Mouse (Mus musculus) forebrain, embryonic 10.5 days (tissue): ENCODE measurements at regions not wholly inside any gene's neighbourhood (a gene's known extent, or its start where the extent isn't known, plus 50 kb on each side); places are given as distances from the start of the nearest gene placed in this dataset.
A peak's percentile ranks its signal among the peaks of the same experiment; 100 is the strongest.

Experiments
- DNase-seq: peaks from one replicate; pipeline ENCODE4 v3.0.0-alpha.2; 2017; ENCODE audit warnings: low spot score; ENCODE audit errors: extremely low spot score
- H3K27ac ChIP-seq: fragments of 300-500 bp; sonication (generic); 2 replicates; pipeline ENCODE4 v1.5.1; 2016; ENCODE audit warnings: mild to moderate bottlenecking
- H3K27me3 ChIP-seq: fragments of 300-500 bp; sonication (generic); 2 replicates; pipeline ENCODE4 v1.6.1; 2016; ENCODE audit warnings: mild to moderate bottlenecking; ENCODE audit not compliant: poor library complexity, severe bottlenecking
- H3K36me3 ChIP-seq: fragments of 300-500 bp; sonication (generic); replicated peaks from 2 replicates; pipeline ENCODE4 v1.6.1; 2016; ENCODE audit warnings: mild to moderate bottlenecking, moderate library complexity
- H3K4me1 ChIP-seq: fragments of 300-500 bp; sonication (generic); 2 replicates; pipeline ENCODE4 v1.6.1; 2016
- H3K4me3 ChIP-seq: fragments of 300-500 bp; sonication (generic); 2 replicates; pipeline ENCODE4 v1.5.1; 2016; ENCODE audit warnings: mild to moderate bottlenecking, moderate library complexity
- H3K9me3 ChIP-seq: fragments of 300-500 bp; sonication (generic); 2 replicates; pipeline ENCODE4 v1.6.1; 2016; ENCODE audit warnings: mild to moderate bottlenecking, moderate library complexity
- WGBS: fragments of 180-500 bp; shearing (Covaris S2); methylation state at CpG from one replicate; pipeline ENCODE4 v1.1.7; 2016; 5-methylcytosine and 5-hydroxymethylcytosine counted together

DNA sequence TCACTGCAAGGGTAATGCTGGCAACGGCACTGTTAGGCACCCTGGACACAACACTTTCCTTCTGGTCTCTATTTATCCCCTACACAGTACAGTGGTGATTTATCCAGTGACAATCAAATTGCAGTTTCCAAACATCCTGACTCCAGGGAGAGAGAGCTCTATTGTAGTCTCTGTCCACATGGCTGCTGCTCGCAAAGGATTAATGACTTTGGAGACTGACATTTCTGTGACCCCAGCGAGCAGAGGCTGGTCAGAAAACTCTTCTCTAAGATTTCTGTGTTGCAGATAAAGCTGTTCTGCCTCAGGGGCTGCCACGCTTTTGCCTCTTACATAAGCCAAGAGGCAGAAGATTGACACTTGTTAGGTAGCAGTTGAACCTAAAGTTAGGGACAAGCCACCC, 83.6 kb upstream of the Nck2 start:
- Histone ChIP-seq H3K4me1 (peaks cover 27% of the 10 kb centered on the region), H3K27me3 (peaks cover 14% of the 10 kb centered on the region; the same call in 1 of the 2 replicates), H3K27ac (peak overlapping the region; percentile 22; the same call in 1 of the 2 replicates), H3K4me3 (no peak overlapping the region), H3K9me3 (no peaks in the 10 kb centered on the region), H3K36me3 (no peaks in the 10 kb centered on the region)
- 12% methylated on average over 4 of the region's 4 CpGs for WGBS
- DNase-seq: no peak

DNA sequence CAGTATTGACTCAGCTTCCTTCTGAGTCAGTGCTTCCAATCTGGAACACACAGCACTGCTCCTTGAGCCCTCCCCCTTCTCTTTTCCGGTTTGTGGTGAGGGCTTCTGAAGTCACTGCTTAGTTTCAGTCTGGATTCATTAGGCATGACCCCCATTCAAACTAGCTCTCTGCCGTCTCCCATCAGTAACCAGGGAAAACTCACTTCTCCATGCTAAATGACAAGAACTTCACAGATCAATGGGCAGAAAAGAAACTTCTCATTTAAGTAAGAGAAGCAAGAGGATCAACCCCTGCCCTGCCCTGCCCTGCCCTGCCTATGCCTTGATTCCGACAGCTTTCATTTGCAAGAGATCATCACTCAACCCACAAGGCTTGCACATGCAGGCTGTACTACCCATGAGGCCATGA, 82.9 kb upstream of the Nck2 start:
- Histone ChIP-seq H3K27ac (no peak overlapping the region), H3K36me3 (no peaks in the 10 kb centered on the region), H3K9me3 (no peaks in the 10 kb centered on the region), H3K27me3 (peaks cover 14% of the 10 kb centered on the region; the same call in 1 of the 2 replicates), H3K4me1 (peaks cover 27% of the 10 kb centered on the region), H3K4me3 (no peak overlapping the region)
- WGBS: 18% methylated on average over 3 of the region's 3 CpGs
- no peak for DNase-seq

- H3K4me3 ChIP-seq: no peak overlapping the region
- H3K4me1 ChIP-seq: peaks cover 27% of the 10 kb centered on the region
- DNase-seq: no peak
- WGBS: 73% methylated on average over 5 of the region's 5 CpGs
- no peaks in the 10 kb centered on the region for H3K36me3 ChIP-seq
- H3K27me3 ChIP-seq: peaks cover 14% of the 10 kb centered on the region; the same call in 1 of the 2 replicates
- H3K27ac ChIP-seq: no peak overlapping the region
- no peaks in the 10 kb centered on the region for H3K9me3 ChIP-seq
Observed at GRCm38 (mm10) chr1:43362136-43362535, 82.2 kb upstream of the Nck2 start.

DNA sequence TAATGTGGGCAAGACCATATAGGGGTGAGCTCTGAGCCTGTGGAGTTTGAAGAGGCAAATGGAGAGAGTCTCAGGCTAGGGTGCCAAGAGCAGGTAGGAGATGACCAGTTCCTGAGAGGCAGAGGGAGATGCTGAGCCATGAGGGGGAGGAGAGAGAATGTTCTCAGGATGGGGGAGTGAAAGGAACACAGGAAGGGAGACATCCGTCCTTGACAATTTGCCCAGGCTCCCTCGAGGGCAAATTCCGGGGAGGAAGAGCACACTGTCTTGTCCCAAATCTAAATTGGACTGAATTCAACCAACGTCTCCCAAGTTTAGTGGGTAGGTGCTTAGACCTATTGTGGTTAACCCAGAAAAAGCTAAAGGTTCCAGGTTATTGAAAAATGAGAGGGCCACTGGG, 81.2 kb upstream of the Nck2 start:
- no peak for DNase-seq
- no peak overlapping the region for H3K27ac ChIP-seq
- peaks cover 14% of the 10 kb centered on the region; the same call in 1 of the 2 replicates for H3K27me3 ChIP-seq
- no peak overlapping the region for H3K4me3 ChIP-seq
- WGBS: 72% methylated on average over 4 of the region's 4 CpGs
- no peaks in the 10 kb centered on the region for H3K9me3 ChIP-seq
- H3K36me3 ChIP-seq: no peaks in the 10 kb centered on the region
- peaks cover 26% of the 10 kb centered on the region for H3K4me1 ChIP-seq

DNA sequence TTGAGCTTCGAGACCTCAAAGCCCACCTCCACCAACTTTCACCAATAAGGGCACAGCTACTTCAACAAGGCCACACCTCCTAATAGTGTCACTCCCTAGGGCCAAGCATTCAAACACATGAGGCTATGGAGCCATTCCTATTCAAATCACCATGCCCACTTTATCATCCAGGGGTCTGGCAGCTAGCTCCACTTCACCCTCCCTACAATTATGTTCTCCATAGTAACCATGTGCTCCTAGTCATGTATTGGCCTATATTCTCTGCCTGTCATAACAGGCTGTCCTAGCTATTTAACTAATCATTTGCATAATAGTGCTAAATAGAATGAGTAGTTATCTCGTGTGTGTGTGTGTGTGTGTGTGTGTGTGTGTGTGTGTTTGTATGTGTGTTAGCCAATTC, 77.9 kb upstream of the Nck2 start:
- Histone ChIP-seq H3K4me3 (no peak overlapping the region), H3K27me3 (peaks cover 14% of the 10 kb centered on the region; the same call in 1 of the 2 replicates), H3K9me3 (no peaks in the 10 kb centered on the region), H3K4me1 (peaks cover 6% of the 10 kb centered on the region), H3K36me3 (no peaks in the 10 kb centered on the region), H3K27ac (no peak overlapping the region)
- WGBS: 83% methylated on average over 2 of the region's 2 CpGs
- no peak for DNase-seq

GRCm38 (mm10) chr1:43367151-43367895, 77.1 kb upstream of the Nck2 start:
- no peak for DNase-seq
- WGBS: 90% methylated on average over 5 of the region's 5 CpGs
- no peaks in the 10 kb centered on the region for H3K36me3 ChIP-seq

DNA sequence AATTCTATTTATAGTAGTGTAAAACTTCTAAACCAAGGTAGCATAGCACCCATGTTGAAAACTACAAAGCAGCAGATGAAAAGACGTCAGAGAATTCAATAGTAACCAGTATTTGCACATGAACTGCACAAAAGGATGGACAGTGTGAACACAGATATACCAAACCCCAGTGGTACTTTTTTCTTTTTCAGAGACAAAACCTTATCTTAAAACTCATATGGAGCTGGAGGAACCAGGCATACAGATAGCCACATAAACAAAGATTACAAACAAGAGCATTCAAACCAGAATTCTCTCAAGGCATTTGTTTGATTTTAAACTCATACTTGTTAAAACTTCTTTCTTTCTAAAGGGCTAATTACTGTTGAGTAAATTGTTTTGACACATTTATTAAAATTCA, 72.5 kb upstream of the Nck2 start:
- H3K27me3 ChIP-seq: no peaks in the 10 kb centered on the region
- 82% methylated on average over 1 of the region's 1 CpGs for WGBS
- no peak overlapping the region for H3K27ac ChIP-seq
- no peaks in the 10 kb centered on the region for H3K36me3 ChIP-seq
- H3K4me1 ChIP-seq: 0 out of 2 replicates have a peak, but pooled peaks cover 4% of the 10 kb centered on the region
- H3K4me3 ChIP-seq: no peak overlapping the region
- DNase-seq: no peak
- H3K9me3 ChIP-seq: no peaks in the 10 kb centered on the region

More at GRCm38 (mm10) chr1:43367151-43367895, 77.1 kb upstream of the Nck2 start:
- Histone ChIP-seq H3K27me3 (peaks cover 14% of the 10 kb centered on the region; the same call in 1 of the 2 replicates), H3K4me1 (no peaks in the 10 kb centered on the region), H3K9me3 (no peaks in the 10 kb centered on the region), H3K4me3 (no peak overlapping the region), H3K27ac (no peak overlapping the region)

DNA sequence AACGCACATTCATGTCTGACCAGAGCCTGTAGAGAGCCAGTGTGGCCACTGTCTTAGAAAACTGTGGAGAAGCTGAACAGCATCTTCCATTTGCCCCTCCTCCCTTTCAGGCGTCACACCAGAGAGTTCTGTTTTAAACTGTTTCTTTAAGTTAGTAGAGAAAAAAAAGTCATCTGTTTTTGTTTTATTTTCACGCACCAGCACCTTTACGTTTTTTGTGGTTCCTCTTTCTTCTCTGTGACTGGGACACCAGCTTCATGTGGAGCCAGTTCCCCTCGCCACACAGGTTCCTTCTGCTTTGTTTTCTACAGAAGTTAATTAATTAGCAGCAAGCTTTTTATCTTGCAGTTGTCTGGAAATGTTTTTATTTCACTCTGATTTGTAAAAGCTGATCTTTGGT, 69.4 kb upstream of the Nck2 start:
- H3K4me3 ChIP-seq: no peak overlapping the region
- peaks cover 12% of the 10 kb centered on the region for H3K4me1 ChIP-seq
- whole genome bisulfite sequencing: 60% methylated on average over 5 of the region's 5 CpGs
- no peaks in the 10 kb centered on the region for H3K9me3 ChIP-seq
- DNase-seq: no peak
- no peaks in the 10 kb centered on the region for H3K27me3 ChIP-seq
- no peak overlapping the region for H3K27ac ChIP-seq
- no peaks in the 10 kb centered on the region for H3K36me3 ChIP-seq

- no peak overlapping the region for H3K4me3 ChIP-seq
- no peak overlapping the region for H3K27ac ChIP-seq
- DNase-seq: no peak
- no peaks in the 10 kb centered on the region for H3K27me3 ChIP-seq
- 93% methylated on average over 4 of the region's 4 CpGs for WGBS
- H3K36me3 ChIP-seq: no peaks in the 10 kb centered on the region
- H3K9me3 ChIP-seq: no peaks in the 10 kb centered on the region
- H3K4me1 ChIP-seq: peaks cover 12% of the 10 kb centered on the region
Observed at GRCm38 (mm10) chr1:43375851-43376250, 68.5 kb upstream of the Nck2 start.

- 93% methylated on average over 4 of the region's 4 CpGs for WGBS
- Histone ChIP-seq H3K27me3 (no peaks in the 10 kb centered on the region), H3K4me3 (no peak overlapping the region), H3K4me1 (peaks cover 12% of the 10 kb centered on the region), H3K27ac (no peak overlapping the region), H3K9me3 (no peaks in the 10 kb centered on the region), H3K36me3 (no peaks in the 10 kb centered on the region)
- no peak for DNase-seq
Observed at GRCm38 (mm10) chr1:43377491-43378263, 66.7 kb upstream of the Nck2 start.

DNA sequence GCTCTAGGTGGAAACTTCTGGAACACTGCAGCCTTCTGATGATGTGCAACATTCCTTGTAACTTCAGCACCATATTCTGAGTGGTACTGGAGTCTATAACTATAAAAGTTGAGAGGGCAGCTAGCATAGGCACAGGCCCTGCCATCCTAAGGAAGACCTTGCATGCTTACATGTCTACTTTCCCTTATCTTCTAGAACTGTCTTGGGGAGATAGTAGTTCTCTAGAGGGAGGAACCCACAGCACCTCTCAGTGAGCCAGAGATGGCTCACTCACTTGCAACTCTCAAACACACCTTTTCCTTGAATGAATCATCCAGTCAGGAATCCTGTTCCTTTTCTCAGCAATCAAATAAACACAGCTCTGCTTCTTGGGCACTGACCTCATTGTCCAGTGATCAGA, 59.4 kb upstream of the Nck2 start:
- Histone ChIP-seq H3K4me1 (no peaks in the 10 kb centered on the region), H3K4me3 (no peak overlapping the region), H3K27ac (no peak overlapping the region), H3K27me3 (no peaks in the 10 kb centered on the region), H3K36me3 (no peaks in the 10 kb centered on the region), H3K9me3 (no peaks in the 10 kb centered on the region)
- DNase-seq: no peak

DNA sequence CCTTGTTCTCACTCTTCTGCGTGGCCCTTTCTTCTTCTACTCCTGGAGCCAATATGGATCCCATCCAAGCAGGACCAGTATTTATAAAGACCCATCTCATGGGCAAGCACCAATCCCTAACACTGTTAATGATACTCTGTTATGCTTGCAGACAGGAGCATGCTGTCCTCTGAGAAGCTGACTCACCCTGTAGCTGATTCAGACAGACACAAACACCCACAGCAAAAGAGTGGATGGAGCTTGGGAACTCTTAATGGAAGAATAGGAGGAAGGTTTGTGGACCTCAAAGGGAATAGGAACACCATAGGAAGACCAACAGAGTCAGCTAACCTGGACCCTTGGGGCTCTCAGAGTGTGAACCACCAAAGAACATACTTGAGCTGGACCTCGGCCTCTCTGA, 50.3 kb upstream of the Nck2 start:
- Histone ChIP-seq H3K4me1 (peaks cover 8% of the 10 kb centered on the region), H3K27ac (no peak overlapping the region), H3K27me3 (no peaks in the 10 kb centered on the region), H3K9me3 (no peaks in the 10 kb centered on the region), H3K36me3 (no peaks in the 10 kb centered on the region), H3K4me3 (no peak overlapping the region)
- 88% methylated on average over 2 of the region's 2 CpGs for WGBS
- no peak for DNase-seq
